Mouse (Mus musculus): Measurements from ENCODE around the gene Med20. TPM values are rescaled to one million over a fixed set of nuclear protein-coding genes. Genes with fewer than 3 reads are reported as not detected.
"Not testable (repeated sequence)": the region's sequence is repeated elsewhere in the genome, so short reads cannot be mapped to it uniquely, and the experiment has no call there.

Med20 gene
- polyA plus RNA-seq, 1 experiment from 2014 or later: 50.4 TPM

- Histone ChIP-seq H3K36me3 (replicated peaks) (no peaks in the 10 kb centered on the region), H3K9ac (no peak overlapping the region), H3K4me3 (no peak overlapping the region), H3K27me3 (replicated peaks) (no peaks in the 10 kb centered on the region), H3K27ac (no peak overlapping the region), H3K4me1 (peaks cover 31% of the 10 kb centered on the region), H3K4me2 (no peak overlapping the region), H3K9me3 (no peaks in the 10 kb centered on the region)
- no peak for ATAC-seq (replicated peaks)
- WGBS: 83% methylated on average over 7 of the region's 7 CpGs
Observed at GRCm38 (mm10) chr17:47633999-47634770, 22.8 kb downstream of the Med20 start.

- Histone ChIP-seq H3K9me3 (no peaks in the 10 kb centered on the region), H3K4me2 (no peak overlapping the region), H3K4me1 (peaks cover 3% of the 10 kb centered on the region; the same call in 1 of the 2 replicates), H3K9ac (no peak overlapping the region), H3K27ac (no peak overlapping the region), H3K36me3 (replicated peaks) (no peaks in the 10 kb centered on the region), H3K4me3 (no peak overlapping the region), H3K27me3 (replicated peaks) (no peaks in the 10 kb centered on the region)
- no peak for ATAC-seq (replicated peaks)
- WGBS: 88% methylated on average over 2 of the region's 2 CpGs
Observed at GRCm38 (mm10) chr17:47642992-47643391, 31.6 kb downstream of the Med20 start.

GRCm38 (mm10) chr17:47646683-47647082 is 35.3 kb downstream of the Med20 start:
- H3K4me3 ChIP-seq: no peak overlapping the region
- no peaks in the 10 kb centered on the region for H3K36me3 ChIP-seq (replicated peaks)
- no peaks in the 10 kb centered on the region for H3K9me3 ChIP-seq
- H3K27ac ChIP-seq: no peak overlapping the region
- H3K4me2 ChIP-seq: no peak overlapping the region
- no peaks in the 10 kb centered on the region for H3K4me1 ChIP-seq
- no peak for ATAC-seq (replicated peaks)
- WGBS: 70% methylated on average over 1 of the region's 1 CpGs
- H3K9ac ChIP-seq: no peak overlapping the region
- H3K27me3 ChIP-seq (replicated peaks): no peaks in the 10 kb centered on the region

DNA sequence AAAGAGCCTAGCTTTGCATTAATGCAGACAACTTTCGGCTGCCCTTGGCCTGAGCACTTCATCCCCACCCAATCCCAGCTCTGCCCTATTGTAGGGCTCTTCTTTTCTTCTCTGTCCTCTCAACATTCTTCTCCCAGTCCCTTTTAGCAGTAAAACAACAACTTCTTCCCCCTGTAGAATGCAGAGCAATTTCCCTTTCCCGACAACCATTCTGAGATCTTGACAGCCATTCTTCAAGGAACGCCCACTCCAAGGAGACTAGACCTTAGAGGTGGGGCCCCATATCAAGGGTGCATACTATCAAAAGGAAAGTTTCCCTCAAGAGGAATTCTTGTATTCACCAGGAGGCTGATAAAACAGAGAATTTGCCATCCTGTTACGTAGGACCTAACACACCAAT is 37.6 kb downstream of the Med20 start:
- no peaks in the 10 kb centered on the region for H3K9me3 ChIP-seq
- H3K27me3 ChIP-seq (replicated peaks): no peaks in the 10 kb centered on the region
- H3K27ac ChIP-seq: no peak overlapping the region
- H3K36me3 ChIP-seq (replicated peaks): no peaks in the 10 kb centered on the region
- no peak overlapping the region for H3K4me3 ChIP-seq
- WGBS: 42% methylated on average over 4 of the region's 4 CpGs
- no peak overlapping the region for H3K4me2 ChIP-seq
- H3K4me1 ChIP-seq: no peaks in the 10 kb centered on the region
- ATAC-seq (replicated peaks): no peak
- H3K9ac ChIP-seq: no peak overlapping the region

DNA sequence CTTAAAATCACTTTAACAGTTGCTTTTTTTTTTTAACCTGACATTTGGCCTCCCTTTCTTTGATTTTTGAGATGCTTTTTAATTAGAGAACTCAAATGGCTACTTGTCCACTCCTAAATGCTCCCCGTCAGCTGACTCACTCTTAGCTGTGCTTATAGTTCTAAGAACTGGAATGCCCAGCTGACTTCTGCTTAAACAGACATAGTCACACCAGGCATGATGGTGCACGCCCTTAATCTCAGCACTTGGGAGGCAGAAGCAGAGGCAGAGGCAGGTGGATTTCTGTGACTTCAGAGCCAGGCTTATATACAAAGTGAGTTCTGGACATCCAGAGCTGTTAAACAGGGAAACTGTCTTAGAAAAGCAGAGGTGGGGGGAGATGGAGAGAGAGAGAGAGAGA is 40.6 kb downstream of the Med20 start:
- no peak for ATAC-seq (replicated peaks)
- Histone ChIP-seq H3K4me3 (no peak overlapping the region), H3K9ac (no peak overlapping the region), H3K4me2 (no peak overlapping the region), H3K36me3 (replicated peaks) (no peaks in the 10 kb centered on the region), H3K4me1 (no peaks in the 10 kb centered on the region), H3K9me3 (no peaks in the 10 kb centered on the region), H3K27ac (no peak overlapping the region), H3K27me3 (replicated peaks) (no peaks in the 10 kb centered on the region)
- WGBS: 79% methylated on average over 2 of the region's 2 CpGs

DNA sequence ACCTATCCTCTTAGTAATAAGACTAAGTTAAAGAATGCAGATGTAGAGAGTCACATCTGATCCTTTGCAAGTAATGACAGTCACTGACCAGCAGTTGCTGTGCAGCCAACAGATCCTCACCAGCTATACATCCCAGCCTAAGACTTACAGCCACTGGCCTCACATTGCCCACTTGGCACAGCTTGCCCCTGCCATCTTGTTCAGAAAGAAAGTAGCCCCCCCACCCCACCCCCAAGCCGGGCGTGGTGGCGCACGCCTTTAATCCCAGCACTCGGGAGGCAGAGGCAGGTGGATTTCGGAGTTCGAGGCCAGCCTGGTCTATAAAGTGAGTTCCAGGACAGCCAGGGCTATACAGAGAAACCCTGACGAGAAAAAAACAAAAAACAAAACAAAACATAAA is 43.0 kb downstream of the Med20 start:
- H3K36me3 ChIP-seq (replicated peaks); ATAC-seq (replicated peaks); H3K27me3 ChIP-seq (replicated peaks); H3K27ac ChIP-seq; H3K4me2 ChIP-seq; H3K9me3 ChIP-seq; H3K9ac ChIP-seq; H3K4me1 ChIP-seq; H3K4me3 ChIP-seq: not testable (repeated sequence)
- 94% methylated on average over 8 of the region's 8 CpGs for WGBS

DNA sequence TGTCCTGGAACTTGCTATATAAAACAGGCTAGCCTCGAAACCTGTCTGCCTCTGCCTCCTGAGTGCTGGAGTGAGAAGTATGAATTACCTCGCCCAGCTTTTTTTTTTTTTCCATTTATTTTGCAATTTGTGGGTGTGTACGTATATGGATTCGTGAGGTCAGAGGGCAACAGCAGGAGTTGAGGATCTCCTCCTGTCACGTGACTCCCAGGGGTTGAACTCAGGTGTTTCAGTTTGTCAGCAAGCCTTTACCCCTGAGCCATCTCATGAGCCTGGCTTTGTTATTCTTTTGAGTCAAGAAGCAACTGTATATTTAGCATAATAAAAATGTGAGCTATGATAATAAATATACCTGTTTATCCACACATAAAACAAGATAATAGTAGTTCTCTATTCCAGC is 44.3 kb downstream of the Med20 start:
- 91% methylated on average over 5 of the region's 5 CpGs for WGBS
- H3K36me3 ChIP-seq (replicated peaks): 0 out of 2 replicates have a peak, but pooled peaks cover 3% of the 10 kb centered on the region
- no peak overlapping the region for H3K27ac ChIP-seq
- no peaks in the 10 kb centered on the region for H3K4me1 ChIP-seq
- H3K9ac ChIP-seq: no peak overlapping the region
- no peaks in the 10 kb centered on the region for H3K27me3 ChIP-seq (replicated peaks)
- H3K4me3 ChIP-seq: no peak overlapping the region
- no peak overlapping the region for H3K4me2 ChIP-seq
- ATAC-seq (replicated peaks): no peak
- no peaks in the 10 kb centered on the region for H3K9me3 ChIP-seq

- H3K36me3 ChIP-seq (replicated peaks): 0 out of 2 replicates have a peak, but pooled peaks cover 3% of the 10 kb centered on the region
- no peak overlapping the region for H3K4me3 ChIP-seq
- H3K9ac ChIP-seq: no peak overlapping the region
- no peaks in the 10 kb centered on the region for H3K9me3 ChIP-seq
- 84% methylated on average over 4 of the region's 4 CpGs for WGBS
- H3K4me1 ChIP-seq: no peaks in the 10 kb centered on the region
- H3K27me3 ChIP-seq (replicated peaks): no peaks in the 10 kb centered on the region
- no peak for ATAC-seq (replicated peaks)
- no peak overlapping the region for H3K4me2 ChIP-seq
- no peak overlapping the region for H3K27ac ChIP-seq
Observed at GRCm38 (mm10) chr17:47657901-47658300, 46.5 kb downstream of the Med20 start.

DNA sequence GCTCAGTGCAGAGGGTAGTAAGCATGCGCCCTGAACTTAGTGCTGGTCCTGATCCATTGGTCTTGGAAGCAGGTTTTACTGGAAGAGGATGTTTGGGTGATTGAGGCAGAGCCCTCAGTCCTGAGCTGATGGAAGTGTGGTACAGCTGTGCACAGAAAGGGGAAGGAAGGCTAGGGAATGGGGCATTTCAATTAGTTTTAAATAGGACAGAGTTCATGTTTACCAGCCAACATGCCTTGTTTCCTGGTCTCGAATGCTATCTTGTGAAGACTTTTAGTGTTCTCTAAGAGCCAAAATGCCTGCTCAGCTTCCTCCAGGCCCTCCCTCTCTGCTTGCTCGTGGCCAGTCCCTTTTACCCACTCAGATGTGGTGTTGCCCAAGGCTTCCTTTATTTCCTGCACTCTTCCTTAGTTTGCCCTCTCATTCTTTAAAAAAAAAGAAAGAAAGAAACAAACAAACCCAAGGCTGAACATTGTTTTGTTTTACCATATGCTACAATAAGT is 47.4 kb downstream of the Med20 start:
- Histone ChIP-seq H3K4me3 (no peak overlapping the region), H3K36me3 (replicated peaks) (0 out of 2 replicates have a peak, but pooled peaks cover 3% of the 10 kb centered on the region), H3K4me2 (no peak overlapping the region), H3K4me1 (0 out of 2 replicates have a peak, but pooled peaks cover 3% of the 10 kb centered on the region), H3K9me3 (no peaks in the 10 kb centered on the region), H3K9ac (no peak overlapping the region), H3K27me3 (replicated peaks) (no peaks in the 10 kb centered on the region), H3K27ac (no peak overlapping the region)
- no peak for ATAC-seq (replicated peaks)
- WGBS: 86% methylated on average over 3 of the region's 3 CpGs

GRCm38 (mm10) chr17:47663009-47663713 is 51.8 kb downstream of the Med20 start:
- Histone ChIP-seq H3K9me3 (no peaks in the 10 kb centered on the region), H3K4me1 (0 out of 2 replicates have a peak, but pooled peaks cover 3% of the 10 kb centered on the region)
- 25% methylated on average over 9 of the region's 9 CpGs for WGBS

GRCm38 (mm10) chr17:47664474-47664873 is 53.1 kb downstream of the Med20 start:
- Histone ChIP-seq H3K36me3 (replicated peaks) (no peaks in the 10 kb centered on the region), H3K9ac (no peak overlapping the region), H3K9me3 (no peaks in the 10 kb centered on the region), H3K4me3 (no peak overlapping the region), H3K27ac (no peak overlapping the region), H3K4me1 (peaks cover 9% of the 10 kb centered on the region; the same call in 1 of the 2 replicates), H3K27me3 (replicated peaks) (no peaks in the 10 kb centered on the region), H3K4me2 (no peak overlapping the region)
- 88% methylated on average over 7 of the region's 7 CpGs for WGBS
- no peak for ATAC-seq (replicated peaks)

More at GRCm38 (mm10) chr17:47663009-47663713, 51.8 kb downstream of the Med20 start:
- H3K27me3 ChIP-seq (replicated peaks): no peaks in the 10 kb centered on the region
- no peak overlapping the region for H3K4me3 ChIP-seq
- 0 out of 2 replicates have a peak, but pooled peaks cover 3% of the 10 kb centered on the region for H3K36me3 ChIP-seq (replicated peaks)
- H3K9ac ChIP-seq: no peak overlapping the region
- no peak overlapping the region for H3K4me2 ChIP-seq
- ATAC-seq (replicated peaks): no peak
- H3K27ac ChIP-seq: no peak overlapping the region

DNA sequence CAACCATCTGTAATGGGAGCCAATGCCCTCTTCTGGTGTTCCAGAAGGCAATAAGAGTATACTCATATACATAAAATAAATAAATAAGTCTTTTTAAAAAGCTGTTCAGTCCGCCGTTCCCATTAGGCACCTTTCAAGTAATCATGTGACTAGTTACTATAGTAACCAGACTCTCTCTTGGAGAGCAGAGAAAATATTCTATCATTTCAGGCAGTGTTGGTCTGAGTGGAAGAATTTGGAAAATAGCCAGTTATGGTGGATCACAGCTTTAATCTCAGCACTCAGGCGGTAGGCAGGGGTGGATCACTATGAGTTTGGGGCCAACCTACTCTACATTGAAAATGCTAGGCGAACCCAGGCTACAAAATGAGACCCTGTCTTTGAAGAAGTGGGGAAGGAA is 57.8 kb downstream of the Med20 start:
- no peaks in the 10 kb centered on the region for H3K9me3 ChIP-seq
- ATAC-seq (replicated peaks): peak; percentile 73

More for the DNA sequence above, 57.8 kb downstream of the Med20 start:
- 0 out of 2 replicates have a peak overlapping the region, but pooled peaks have one; percentile 27 for H3K27ac ChIP-seq
- 39% methylated on average over 4 of the region's 4 CpGs for whole genome bisulfite sequencing
- H3K4me2 ChIP-seq: no peak overlapping the region
- H3K4me1 ChIP-seq: peaks cover 18% of the 10 kb centered on the region
- no peaks in the 10 kb centered on the region for H3K27me3 ChIP-seq (replicated peaks)
- H3K36me3 ChIP-seq (replicated peaks): no peaks in the 10 kb centered on the region
- H3K9ac ChIP-seq: no peak overlapping the region
- no peak overlapping the region for H3K4me3 ChIP-seq

Measured in midbrain, embryonic 15.5 days (tissue).